ENCODE assay signal across 8 mouse cellular contexts in genomic region chr9:107545602-107546001, GRCm38 (mm10). TPM values are rescaled to one million over a fixed set of nuclear protein-coding genes. Genes with fewer than 3 reads are reported as not detected.
DNase-seq lines count a peak whose midpoint lies in the region; ATAC-seq and TF ChIP-seq lines count a peak whose summit lies in the region.

No protein-coding gene starts in this region.

- H3K9me3 ChIP-seq in midbrain, embryonic 10.5 days (replicated peaks), result no peaks in the 10 kb centered on the region
- H3K9me3 ChIP-seq in midbrain, embryonic 15.5 days, result no peaks in the 10 kb centered on the region
- no peaks in the 10 kb centered on the region for H3K9me3 ChIP-seq in heart, postnatal 0 days (replicated peaks; ENCODE audit: control insufficient read depth, low read length)
- no peaks in the 10 kb centered on the region for H3K9me3 ChIP-seq in limb, embryonic 11.5 days (ENCODE audit: control insufficient read depth, low read length)

- DNase-seq in midbrain, embryonic 10.5 days (ENCODE audit: low spot score), result peak; percentile 77
- DNase-seq in MN1 (ENCODE audit: low spot score), result peak; percentile 77
- DNase-seq in cerebellum, adult 8-10 months, result peak; percentile 79
- no peak for DNase-seq in heart, postnatal 0 days (ENCODE audit: low spot score)
- DNase-seq in limb, embryonic 11.5 days (ENCODE audit: low spot score), result peak; percentile 89
- no peak for DNase-seq in urinary bladder, postnatal 10 days (ENCODE audit: low spot score)

- 8% methylated on average over 3 of the region's 3 CpGs for WGBS in midbrain, embryonic 10.5 days
- 6% methylated on average over 3 of the region's 3 CpGs for WGBS in midbrain, embryonic 15.5 days
- WGBS in heart, postnatal 0 days, result 11% methylated on average over 3 of the region's 3 CpGs
- WGBS in limb, embryonic 11.5 days, result 3% methylated on average over 3 of the region's 3 CpGs
- 14% methylated on average over 3 of the region's 3 CpGs for WGBS in olfactory bulb, adult 2 months

- no peak for TF ChIP-seq EP300 in heart, postnatal 0 days (IDR thresholded peaks at IDR 0.05; ENCODE audit: low read depth)

- H3K36me3 ChIP-seq in midbrain, embryonic 10.5 days, result peaks cover 23% of the 10 kb centered on the region
- peaks cover 13% of the 10 kb centered on the region; the same call in 1 of the 2 replicates for H3K36me3 ChIP-seq in midbrain, embryonic 15.5 days (replicated peaks)
- H3K36me3 ChIP-seq in heart, postnatal 0 days (replicated peaks; ENCODE audit: control insufficient read depth, insufficient read depth, low read length), result peaks cover 11% of the 10 kb centered on the region; the same call in 1 of the 2 replicates
- peaks cover 5% of the 10 kb centered on the region; the same call in 1 of the 2 replicates for H3K36me3 ChIP-seq in limb, embryonic 11.5 days (ENCODE audit: control insufficient read depth, insufficient read depth, low read length)

- peaks cover 67% of the 10 kb centered on the region for H3K4me1 ChIP-seq in midbrain, embryonic 10.5 days
- H3K4me1 ChIP-seq in midbrain, embryonic 15.5 days, result peaks cover 47% of the 10 kb centered on the region
- H3K4me1 ChIP-seq in heart, postnatal 0 days (ENCODE audit: control insufficient read depth, insufficient read depth), result peaks cover 28% of the 10 kb centered on the region
- peaks cover 29% of the 10 kb centered on the region for H3K4me1 ChIP-seq in limb, embryonic 11.5 days (ENCODE audit: control insufficient read depth, insufficient read depth, low read length)
- H3K4me1 ChIP-seq in olfactory bulb, adult 2 months (ENCODE audit: control insufficient read depth, insufficient read depth, low read length), result peaks cover 31% of the 10 kb centered on the region

- no peak overlapping the region for H3K9ac ChIP-seq in midbrain, embryonic 15.5 days
- H3K9ac ChIP-seq in heart, postnatal 0 days (replicated peaks; ENCODE audit: low read depth, low read length), result no peak overlapping the region
- H3K9ac ChIP-seq in limb, embryonic 11.5 days (ENCODE audit: low read length), result no peak overlapping the region

- no peak overlapping the region for H3K4me2 ChIP-seq in midbrain, embryonic 15.5 days
- no peak overlapping the region for H3K4me2 ChIP-seq in heart, postnatal 0 days (ENCODE audit: low read depth, low read length)
- no peak overlapping the region for H3K4me2 ChIP-seq in limb, embryonic 11.5 days (ENCODE audit: low read depth, severe bottlenecking)

- peaks cover 33% of the 10 kb centered on the region for H3K27me3 ChIP-seq in midbrain, embryonic 10.5 days (ENCODE audit: low read depth, poor library complexity, severe bottlenecking)
- peaks cover 19% of the 10 kb centered on the region for H3K27me3 ChIP-seq in midbrain, embryonic 15.5 days (replicated peaks)
- 0 out of 2 replicates have a peak, but pooled peaks cover 10% of the 10 kb centered on the region for H3K27me3 ChIP-seq in heart, postnatal 0 days (ENCODE audit: control insufficient read depth, insufficient read depth, low read length)
- no peaks in the 10 kb centered on the region for H3K27me3 ChIP-seq in limb, embryonic 11.5 days (ENCODE audit: control insufficient read depth, insufficient read depth, low read length)

- TF ChIP-seq POLR2A in olfactory bulb, adult 2 months (IDR thresholded peaks at IDR 0.05; ENCODE audit: insufficient read depth, low read depth, low read length), result no peak

- ATAC-seq in midbrain, embryonic 15.5 days (replicated peaks), result no peak
- no peak for ATAC-seq in heart, postnatal 0 days (ENCODE audit: insufficient read depth, low read depth)
- no peak for ATAC-seq in limb, embryonic 11.5 days (ENCODE audit: insufficient number of reproducible peaks, low FRiP score, low TSS enrichment, low read depth)

- TF ChIP-seq CTCF in heart, postnatal 0 days (IDR thresholded peaks at IDR 0.05; ENCODE audit: low read depth), result peak; percentile 92
- peak; percentile 41; the same call in 1 of the 2 replicates for TF ChIP-seq CTCF in olfactory bulb, adult 2 months (IDR thresholded peaks at IDR 0.05; ENCODE audit: insufficient read depth, low read depth, low read length)

- no peak overlapping the region for H3K27ac ChIP-seq in midbrain, embryonic 10.5 days (replicated peaks)
- H3K27ac ChIP-seq in midbrain, embryonic 15.5 days, result no peak overlapping the region
- H3K27ac ChIP-seq in heart, postnatal 0 days (ENCODE audit: low read depth), result no peak overlapping the region
- no peak overlapping the region for H3K27ac ChIP-seq in limb, embryonic 11.5 days (replicated peaks; ENCODE audit: low read depth, low read length)
- no peak overlapping the region for H3K27ac ChIP-seq in olfactory bulb, adult 2 months (ENCODE audit: insufficient read depth, low read depth, low read length)

- H3K4me3 ChIP-seq in midbrain, embryonic 10.5 days, result no peak overlapping the region
- H3K4me3 ChIP-seq in midbrain, embryonic 15.5 days, result no peak overlapping the region
- no peak overlapping the region for H3K4me3 ChIP-seq in heart, postnatal 0 days (ENCODE audit: low read depth, low read length)
- no peak overlapping the region for H3K4me3 ChIP-seq in limb, embryonic 11.5 days (ENCODE audit: low read depth, low read length)
- no peak overlapping the region for H3K4me3 ChIP-seq in olfactory bulb, adult 2 months (ENCODE audit: insufficient read depth, low read depth, low read length)

RNA-seq across cellular contexts. Expression of gene Zmynd10, which starts 1.5 kb away (rescaled TPM):
- polyA plus RNA-seq in midbrain, embryonic 10.5 days (2016; fragmentation: Nextera tagmentation; extraction: Ambion mirVana), result 0.75 and 1.1 TPM in 2 replicates
- polyA plus RNA-seq in midbrain, embryonic 15.5 days (2015; fragmentation: Nextera tagmentation; extraction: Ambion mirVana), result 4.6 TPM in 2 replicates
- not detected in 2 replicates for total RNA-seq in heart, postnatal 0 days (2014; rRNA removed; ENCODE audit: low replicate concordance)
- polyA plus RNA-seq in heart, postnatal 0 days (2015; fragmentation: Nextera tagmentation; extraction: Ambion mirVana), result 0.25 and 0.49 TPM in 2 replicates
- 0.79 and 0.95 TPM in 2 replicates for polyA plus RNA-seq in limb, embryonic 11.5 days (2014; fragmentation: Nextera tagmentation; extraction: Ambion mirVana)
- not detected in 2 replicates for polyA plus RNA-seq in olfactory bulb, adult 2 months (2012; ENCODE audit: insufficient read depth, insufficient read length, low replicate concordance, missing spikeins)

RNA-seq across cellular contexts. Expression of gene Nprl2, which starts 3.6 kb away (rescaled TPM):
- polyA plus RNA-seq in midbrain, embryonic 10.5 days (2016; fragmentation: Nextera tagmentation; extraction: Ambion mirVana), result 37.1 and 40.4 TPM in 2 replicates
- 78.4 and 81.6 TPM in 2 replicates for polyA plus RNA-seq in midbrain, embryonic 15.5 days (2015; fragmentation: Nextera tagmentation; extraction: Ambion mirVana)
- total RNA-seq in heart, postnatal 0 days (2014; rRNA removed; ENCODE audit: low replicate concordance), result 42.3 and 56.4 TPM in 2 replicates
- 22.5 and 23.2 TPM in 2 replicates for polyA plus RNA-seq in heart, postnatal 0 days (2015; fragmentation: Nextera tagmentation; extraction: Ambion mirVana)
- 36.5 and 40.9 TPM in 2 replicates for polyA plus RNA-seq in limb, embryonic 11.5 days (2014; fragmentation: Nextera tagmentation; extraction: Ambion mirVana)
- polyA plus RNA-seq in olfactory bulb, adult 2 months (2012; ENCODE audit: insufficient read depth, insufficient read length, low replicate concordance, missing spikeins), result not detected in 2 replicates

RNA-seq across cellular contexts. Expression of gene Cyb561d2, which starts 3.6 kb away (rescaled TPM):
- polyA plus RNA-seq in midbrain, embryonic 10.5 days (2016; fragmentation: Nextera tagmentation; extraction: Ambion mirVana), result 20.5 and 22.6 TPM in 2 replicates
- polyA plus RNA-seq in midbrain, embryonic 15.5 days (2015; fragmentation: Nextera tagmentation; extraction: Ambion mirVana), result 45.1 and 45.7 TPM in 2 replicates
- total RNA-seq in heart, postnatal 0 days (2014; rRNA removed; ENCODE audit: low replicate concordance), result 13.4 and 22.1 TPM in 2 replicates
- 14.3 and 16.9 TPM in 2 replicates for polyA plus RNA-seq in heart, postnatal 0 days (2015; fragmentation: Nextera tagmentation; extraction: Ambion mirVana)
- 13.1 and 14.1 TPM in 2 replicates for polyA plus RNA-seq in limb, embryonic 11.5 days (2014; fragmentation: Nextera tagmentation; extraction: Ambion mirVana)
- not detected in 2 replicates for polyA plus RNA-seq in olfactory bulb, adult 2 months (2012; ENCODE audit: insufficient read depth, insufficient read length, low replicate concordance, missing spikeins)

RNA-seq across cellular contexts. Expression of gene Rassf1, which starts 5.8 kb away (rescaled TPM):
- 54.2 and 54.8 TPM in 2 replicates for polyA plus RNA-seq in midbrain, embryonic 10.5 days (2016; fragmentation: Nextera tagmentation; extraction: Ambion mirVana)
- 44.4 and 45.3 TPM in 2 replicates for polyA plus RNA-seq in midbrain, embryonic 15.5 days (2015; fragmentation: Nextera tagmentation; extraction: Ambion mirVana)
- total RNA-seq in heart, postnatal 0 days (2014; rRNA removed; ENCODE audit: low replicate concordance), result 28.7 and 39.0 TPM in 2 replicates
- polyA plus RNA-seq in heart, postnatal 0 days (2015; fragmentation: Nextera tagmentation; extraction: Ambion mirVana), result 34.4 and 35.1 TPM in 2 replicates
- polyA plus RNA-seq in limb, embryonic 11.5 days (2014; fragmentation: Nextera tagmentation; extraction: Ambion mirVana), result 46.7 and 49.3 TPM in 2 replicates
- polyA plus RNA-seq in olfactory bulb, adult 2 months (2012; ENCODE audit: insufficient read depth, insufficient read length, low replicate concordance, missing spikeins), result not detected in 2 replicates

RNA-seq across cellular contexts. Expression of gene Tmem115, which starts 11.9 kb away (rescaled TPM):
- polyA plus RNA-seq in midbrain, embryonic 10.5 days (2016; fragmentation: Nextera tagmentation; extraction: Ambion mirVana), result 38.6 and 39.5 TPM in 2 replicates
- 48.0 and 50.5 TPM in 2 replicates for polyA plus RNA-seq in midbrain, embryonic 15.5 days (2015; fragmentation: Nextera tagmentation; extraction: Ambion mirVana)
- 33.4 and 37.3 TPM in 2 replicates for total RNA-seq in heart, postnatal 0 days (2014; rRNA removed; ENCODE audit: low replicate concordance)
- 26.7 and 28.5 TPM in 2 replicates for polyA plus RNA-seq in heart, postnatal 0 days (2015; fragmentation: Nextera tagmentation; extraction: Ambion mirVana)
- polyA plus RNA-seq in limb, embryonic 11.5 days (2014; fragmentation: Nextera tagmentation; extraction: Ambion mirVana), result 42.8 and 47.9 TPM in 2 replicates
- polyA plus RNA-seq in olfactory bulb, adult 2 months (2012; ENCODE audit: insufficient read depth, insufficient read length, low replicate concordance, missing spikeins), result not detected in 2 replicates

Comparison
In these comparisons a context has a peak if more than half of its experiments do, and no peak if none do; other contexts are left out.
1. DNase-seq: peak in midbrain, embryonic 10.5 days (single experiment), MN1 (single experiment), cerebellum, adult 8-10 months (single experiment) and limb, embryonic 11.5 days (single experiment); none in heart, postnatal 0 days (single experiment) and urinary bladder, postnatal 10 days (single experiment).
2. RNA of gene Cyb561d2, which starts 3.6 kb away (polyA plus RNA-seq): 45.1 to 45.7 TPM in midbrain, embryonic 15.5 days, 20.5 to 22.6 TPM in midbrain, embryonic 10.5 days, 14.3 to 16.9 TPM in heart, postnatal 0 days and 13.1 to 14.1 TPM in limb, embryonic 11.5 days; not detected in olfactory bulb, adult 2 months; every median in the first group is over 10 times any median in the second.